Mouse (Mus musculus): Measurements from ENCODE around the gene Cts6. TPM values are rescaled to one million over a fixed set of nuclear protein-coding genes. Genes with fewer than 3 reads are reported as not detected.

Cts6 gene
- polyA plus RNA-seq (2012; rRNA removed; ENCODE audit: low replicate concordance): not detected in 2 replicates

GRCm38 (mm10) chr13:61203310-61203709 lies at the start of gene Cts6:
TSS of gene Cts6 (minus strand) at chr13:61203410.

GRCm38 (mm10) chr13:61164156-61164555 lies 39.1 kb downstream of the Cts6 start, which contains the start of gene Ctsr:
TSS of gene Ctsr (minus strand) at chr13:61164256.

Other genes starting within 250 kb of the Cts6 start
- gene Ctsj, start 197.5 kb downstream of the Cts6 start, polyA plus RNA-seq (2012; rRNA removed; ENCODE audit: low replicate concordance): not detected in 2 replicates
- gene Ctsq, start 162.8 kb downstream of the Cts6 start, polyA plus RNA-seq (2012; rRNA removed; ENCODE audit: low replicate concordance): not detected in 2 replicates
- not detected in 2 replicates for gene Ctsr, start 39.2 kb downstream of the Cts6 start, polyA plus RNA-seq (2012; rRNA removed; ENCODE audit: low replicate concordance)
- not detected in 2 replicates for gene Cts8, start 51.9 kb upstream of the Cts6 start, polyA plus RNA-seq (2012; rRNA removed; ENCODE audit: low replicate concordance)
- not detected in 2 replicates for gene Gm49398, start 85.4 kb upstream of the Cts6 start, polyA plus RNA-seq (2012; rRNA removed; ENCODE audit: low replicate concordance)
- not detected in 2 replicates for gene Cts7, start 154.8 kb upstream of the Cts6 start, polyA plus RNA-seq (2012; rRNA removed; ENCODE audit: low replicate concordance)